Mouse (Mus musculus) spleen, adult 2 months (tissue): Measurements from ENCODE around the gene Crtc3. TPM values are rescaled to one million over a fixed set of nuclear protein-coding genes. Genes with fewer than 3 reads are reported as not detected.
A peak's percentile ranks its signal among the peaks of the same experiment; 100 is the strongest.

Experiments
- DNase-seq, 2 experiments: peaks; one replicate each; pipeline versions ENCODE4 v3.0.0 to v3.0.0-alpha.2; 2012 to 2021; ENCODE audit warnings: low spot score in 2 of 2, low read depth in 1 of 2
- H3K27ac ChIP-seq: fragments of 200-500 bp; 2 replicates; pipeline ENCODE4 v1.5.1; 2012; ENCODE audit warnings: low read length, inconsistent platforms; ENCODE audit not compliant: insufficient read depth
- H3K27me3 ChIP-seq: fragments of 200-500 bp; 2 replicates; pipeline ENCODE4 v1.6.1; 2012; ENCODE audit warnings: mild to moderate bottlenecking, moderate library complexity, low read length, inconsistent platforms; ENCODE audit not compliant: control insufficient read depth, insufficient read depth
- H3K36me3 ChIP-seq: fragments of 200-500 bp; 2 replicates; pipeline ENCODE4 v1.6.1; 2012; ENCODE audit warnings: mild to moderate bottlenecking, low read length, inconsistent platforms; ENCODE audit not compliant: control insufficient read depth, insufficient read depth
- H3K4me1 ChIP-seq: fragments of 200-500 bp; 2 replicates; pipeline ENCODE4 v1.6.1; 2011; ENCODE audit warnings: inconsistent platforms; ENCODE audit not compliant: control insufficient read depth, insufficient read depth, insufficient read length
- H3K4me3 ChIP-seq: fragments of 200-500 bp; 2 replicates; pipeline ENCODE4 v1.5.1; 2011; ENCODE audit warnings: mild to moderate bottlenecking, inconsistent platforms; ENCODE audit not compliant: insufficient read depth, insufficient read length; ENCODE audit errors: extremely low read depth
- CTCF ChIP-seq: fragments of 200-500 bp; IDR thresholded peaks from 2 replicates; pipeline ENCODE4 v1.5.1; 2011; ENCODE audit warnings: mild to moderate bottlenecking, inconsistent platforms; ENCODE audit not compliant: insufficient read depth, insufficient read length, insufficient replicate concordance; ENCODE audit errors: extremely low read depth
- POLR2A ChIP-seq: fragments of 200-500 bp; IDR thresholded peaks from 2 replicates; pipeline ENCODE4 v1.6.1; 2011; ENCODE audit warnings: low read depth, low read length, inconsistent platforms
- WGBS: fragments of 180-500 bp; shearing (Covaris S2); methylation state at CpG from one replicate; pipeline ENCODE4 v1.1.7; 2018; 5-methylcytosine and 5-hydroxymethylcytosine counted together
- polyA plus RNA-seq: library from polyadenylated mRNA; depleted of rRNA; stranded (reverse); fragments of >200 nt; gene quantifications from 2 replicates; pipeline ENCODE4 v1.2.3, GENCODE M21; 2012; rRNA removed

Gene Crtc3
- polyA plus RNA-seq, result 19.1 and 21.3 TPM in 2 replicates

DNA sequence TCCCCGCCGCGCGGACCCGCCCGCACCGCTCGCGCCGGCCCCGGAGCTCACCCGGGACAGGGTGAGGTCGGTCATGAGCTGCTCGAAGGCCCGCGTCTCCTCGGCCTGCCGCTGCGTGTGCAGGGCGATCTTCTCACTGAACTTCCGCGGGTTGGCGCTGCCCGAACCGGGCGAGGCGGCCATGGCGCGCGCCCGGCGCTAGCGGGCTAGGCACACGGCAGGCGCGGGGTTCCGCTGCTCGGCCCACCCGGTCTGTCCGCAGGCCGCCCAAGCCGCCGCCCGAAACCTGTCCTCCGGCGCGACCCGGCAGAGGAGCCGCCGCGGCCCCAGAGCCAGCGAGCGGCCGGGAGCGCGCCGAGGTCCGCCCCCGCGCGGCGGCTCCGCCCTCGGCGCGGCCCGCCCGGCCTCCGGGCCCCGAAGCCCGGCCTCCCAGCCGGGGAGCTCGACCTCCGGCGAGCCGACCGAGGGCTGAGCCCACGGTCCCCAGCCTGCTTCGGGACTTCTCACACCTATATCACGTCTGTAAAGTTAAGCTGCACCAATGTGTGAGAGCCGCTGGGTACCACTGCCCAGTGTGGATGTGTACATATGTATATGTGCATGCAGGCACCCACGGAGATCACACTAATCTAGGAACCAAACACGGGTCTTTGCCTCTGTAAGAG lies at the start of gene Crtc3:
Gene Crtc3 (minus strand): TSS at position 322 of the 665 bp plus-strand sequence.
- peak in 1 of 2 experiments; percentile 61 for DNase-seq
- Histone ChIP-seq H3K36me3 (no peaks in the 10 kb centered on the region), H3K4me1 (peaks cover 6% of the 10 kb centered on the region), H3K27ac (peak within 1 kb of the TSS; percentile 91), H3K4me3 (peak within 1 kb of the TSS; percentile 92), H3K27me3 (no peaks in the 10 kb centered on the region)
- 1% methylated on average over 79 of the region's 83 CpGs for WGBS
- no peak; the same call in none of the 2 replicates for TF ChIP-seq POLR2A
- peak; percentile 7; the same call in 1 of the 2 replicates for TF ChIP-seq CTCF

DNA sequence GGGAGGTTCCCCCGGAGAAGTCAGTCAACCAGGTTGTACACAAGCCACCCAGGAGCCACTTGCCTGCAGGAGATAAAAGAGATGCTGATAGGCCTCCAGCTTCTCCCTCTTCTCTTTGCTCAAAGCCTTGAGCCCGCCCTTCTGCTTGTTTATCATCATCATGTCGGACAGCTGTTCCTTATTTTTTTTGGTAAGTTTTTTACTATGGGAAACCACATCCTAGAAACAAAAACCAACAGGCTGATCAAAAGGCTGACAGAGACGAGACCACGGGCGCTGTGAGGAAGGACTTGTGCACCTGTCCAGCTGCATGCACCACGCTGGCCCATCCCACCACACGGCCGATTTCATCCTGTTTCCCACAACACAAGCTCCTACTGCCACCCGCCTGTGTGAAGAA lies 47.5 kb upstream of the Crtc3 start:
- Histone ChIP-seq H3K27ac (no peak overlapping the region), H3K36me3 (peaks cover 63% of the 10 kb centered on the region), H3K4me3 (no peak overlapping the region), H3K4me1 (no peaks in the 10 kb centered on the region), H3K27me3 (no peaks in the 10 kb centered on the region)
- 42% methylated on average over 10 of the region's 10 CpGs for WGBS
- TF ChIP-seq POLR2A, result no peak
- TF ChIP-seq CTCF, result no peak
- no peak for DNase-seq

DNA sequence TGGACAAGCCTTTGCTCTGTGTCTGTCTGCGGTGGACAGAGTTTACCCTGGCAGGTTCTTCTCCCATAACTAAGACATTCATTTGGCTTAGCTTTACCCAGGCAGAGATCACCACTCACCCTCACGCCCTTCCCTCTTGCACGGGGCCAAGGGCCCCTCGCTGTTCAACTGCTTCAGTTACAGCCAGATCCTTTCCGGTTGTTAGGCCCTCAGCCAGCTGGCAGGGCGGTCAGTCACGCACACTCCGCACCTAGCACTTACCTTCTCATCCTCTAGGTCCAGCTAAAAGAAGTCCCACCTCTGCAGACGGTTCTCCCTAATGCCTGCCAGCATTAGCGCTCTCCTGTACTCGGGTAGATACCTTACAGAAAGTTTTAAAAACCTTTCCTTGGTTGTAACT lies 44.3 kb upstream of the Crtc3 start:
- Histone ChIP-seq H3K27me3 (no peaks in the 10 kb centered on the region), H3K4me3 (no peak overlapping the region), H3K27ac (no peak overlapping the region), H3K36me3 (peaks cover 65% of the 10 kb centered on the region), H3K4me1 (no peaks in the 10 kb centered on the region)
- no peak for DNase-seq
- WGBS, result 94% methylated on average over 11 of the region's 11 CpGs
- TF ChIP-seq CTCF (no peak), POLR2A (no peak)

DNA sequence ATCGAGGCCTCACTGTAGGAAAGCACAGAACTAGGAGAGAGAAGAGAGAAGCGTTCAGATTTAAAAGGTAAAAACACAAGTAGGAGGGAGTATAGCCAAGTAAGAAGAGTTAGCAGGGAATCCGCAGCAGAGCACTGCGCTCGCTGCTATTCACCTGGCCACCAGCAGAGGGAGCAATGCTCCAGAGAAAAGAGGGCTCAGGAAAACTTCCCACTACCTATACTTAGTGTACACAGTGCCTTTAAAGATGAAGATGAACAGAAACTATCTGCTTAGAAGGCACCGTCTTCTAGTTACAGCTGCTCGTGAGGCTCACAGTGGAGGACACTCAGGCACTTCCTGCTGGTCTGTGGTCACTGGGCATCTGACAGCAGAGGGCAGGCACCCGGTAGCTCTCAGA lies 41.0 kb upstream of the Crtc3 start:
- peak; percentile 31 to 65 for DNase-seq
- Histone ChIP-seq H3K4me3 (no peak overlapping the region), H3K36me3 (peaks cover 76% of the 10 kb centered on the region), H3K27me3 (no peaks in the 10 kb centered on the region), H3K4me1 (no peaks in the 10 kb centered on the region), H3K27ac (no peak overlapping the region)
- TF ChIP-seq CTCF (peak; percentile 94; the same call in 1 of the 2 replicates), POLR2A (no peak)
- 34% methylated on average over 8 of the region's 8 CpGs for WGBS

DNA sequence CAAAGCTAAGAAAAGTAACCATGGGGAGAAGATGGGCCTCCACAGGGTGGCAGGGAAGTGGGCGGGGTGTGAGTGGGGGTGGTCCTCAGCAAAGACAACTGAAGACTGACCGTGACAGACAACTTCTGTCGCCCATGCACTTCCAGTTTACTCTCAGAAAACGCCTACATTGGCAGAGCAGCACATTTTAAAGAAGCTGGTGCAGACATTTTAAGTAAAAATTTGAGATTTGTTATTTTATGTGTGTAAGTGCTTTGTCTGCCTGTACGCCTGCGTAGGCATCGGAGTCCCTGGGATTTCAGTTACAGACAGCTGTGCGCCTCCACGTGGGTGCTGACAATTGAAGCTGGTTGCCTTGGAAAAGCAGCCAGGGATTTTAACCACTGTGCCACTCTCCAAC lies 32.4 kb upstream of the Crtc3 start:
- Histone ChIP-seq H3K27me3 (no peaks in the 10 kb centered on the region), H3K4me3 (no peak overlapping the region), H3K4me1 (no peaks in the 10 kb centered on the region), H3K36me3 (peaks cover 64% of the 10 kb centered on the region), H3K27ac (no peak overlapping the region)
- no peak for TF ChIP-seq CTCF
- TF ChIP-seq POLR2A, result no peak
- 94% methylated on average over 9 of the region's 9 CpGs for WGBS
- no peak for DNase-seq

- Histone ChIP-seq H3K4me1 (no peaks in the 10 kb centered on the region), H3K4me3 (no peak overlapping the region), H3K27ac (no peak overlapping the region), H3K27me3 (no peaks in the 10 kb centered on the region), H3K36me3 (peaks cover 59% of the 10 kb centered on the region)
- TF ChIP-seq CTCF (no peak), POLR2A (no peak)
- WGBS, result 94% methylated on average over 7 of the region's 7 CpGs
- DNase-seq, result no peak
Measured at GRCm38 (mm10) chr7:80719582-80719981, 30.9 kb upstream of the Crtc3 start.

DNA sequence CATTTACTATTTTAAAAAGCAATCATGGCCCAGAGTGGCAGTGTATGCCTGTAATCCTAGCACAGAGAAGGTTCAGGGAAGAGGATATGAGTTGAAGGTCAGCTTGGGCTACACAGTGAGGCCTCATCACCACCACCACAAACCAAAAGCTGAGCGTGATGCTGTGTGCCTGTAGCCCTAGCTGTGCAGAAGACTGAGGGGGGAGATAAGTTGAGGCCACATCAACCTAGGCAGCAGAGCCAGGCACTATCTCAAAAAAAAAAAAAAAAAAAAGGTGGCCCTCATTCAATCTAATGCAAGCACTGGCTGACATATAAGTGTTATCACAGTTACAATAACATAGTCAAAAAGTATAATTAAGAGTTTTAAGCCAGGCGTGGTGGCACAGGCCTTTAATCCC lies 30.4 kb upstream of the Crtc3 start:
- no peak for DNase-seq
- 79% methylated on average over 2 of the region's 2 CpGs for WGBS
- H3K27ac ChIP-seq, result peak overlapping the region; percentile 15; the same call in 1 of the 2 replicates
- H3K27me3 ChIP-seq, result no peaks in the 10 kb centered on the region
- H3K4me3 ChIP-seq, result no peak overlapping the region
- peaks cover 56% of the 10 kb centered on the region for H3K36me3 ChIP-seq
- TF ChIP-seq CTCF (no peak), POLR2A (no peak)
- no peaks in the 10 kb centered on the region for H3K4me1 ChIP-seq
